Mouse (Mus musculus): Measurements from ENCODE around the gene Ttyh1.

DNA sequence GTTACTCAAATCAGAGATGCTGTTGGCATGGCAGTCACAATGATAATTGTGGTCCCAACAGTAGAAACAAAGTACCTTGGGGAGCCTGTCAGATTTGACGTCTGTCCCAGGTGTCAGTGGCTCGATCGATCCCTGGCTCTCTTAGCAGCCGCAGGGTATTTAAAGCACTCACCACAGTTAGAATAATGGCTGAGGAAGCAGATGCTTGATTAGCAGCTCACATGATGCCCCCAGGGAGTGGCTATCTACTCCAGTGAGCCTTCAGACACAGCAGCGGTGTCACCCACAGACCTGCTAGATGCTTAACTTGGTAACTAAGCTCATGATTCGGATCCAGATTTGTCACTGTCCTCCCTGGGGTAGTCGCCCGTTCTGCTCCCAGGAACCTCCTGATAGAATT is 28.0 kb upstream of the Ttyh1 start:
- no peak for TF ChIP-seq MAFK (IDR thresholded peaks at IDR 0.05; ENCODE audit: insufficient replicate concordance, low read length)
- TF ChIP-seq E2F4 (IDR thresholded peaks at IDR 0.05; ENCODE audit: insufficient replicate concordance, low read depth, low read length): no peak
- TF ChIP-seq CTCF (conservative IDR thresholded peaks at IDR 0.05 in 1 of 2, IDR thresholded peaks at IDR 0.05 in 1 of 2; ENCODE audit: low read depth in 2 of 2, low read length in 2 of 2): no peak
- no peak for TF ChIP-seq POLR2AphosphoS2 (IDR thresholded peaks at IDR 0.05; ENCODE audit: low read depth, low read length)
- TF ChIP-seq POLR2A (IDR thresholded peaks at IDR 0.05; ENCODE audit: low read depth, low read length): no peak
